21 mouse cellular contexts compared by ENCODE assay signal in genomic region chr3:138290672-138291071, GRCm38 (mm10). TPM values are rescaled to one million over a fixed set of nuclear protein-coding genes. Genes with fewer than 3 reads are reported as not detected.
DNase-seq lines count a peak whose midpoint lies in the region; ATAC-seq and TF ChIP-seq lines count a peak whose summit lies in the region.
"Had no signal": no experiment of that assay in that cellular context is flagged by ENCODE, and none has a peak within 500 bp of the region (broad histone marks: within the 10 kb centered on the region; RNA-seq: fewer than 3 reads in every experiment).

No protein-coding gene starts in this region.

- no peak overlapping the region for H3K27ac ChIP-seq in kidney, adult 2 months (ENCODE audit: insufficient read depth, low read depth, low read length)
- no peak overlapping the region for H3K27ac ChIP-seq in kidney, embryonic 14.5 days (ENCODE audit: low read depth, low read length)
- no peak overlapping the region; the same call in 1 of the 2 replicates for H3K27ac ChIP-seq in kidney, postnatal 0 days
- no peak overlapping the region for H3K27ac ChIP-seq in limb, embryonic 10.5 days
- H3K27ac ChIP-seq in midbrain, embryonic 14.5 days (replicated peaks; ENCODE audit: low read depth, low read length): no peak overlapping the region
- H3K27ac ChIP-seq: embryonic facial prominence, embryonic 13.5 days; forebrain, embryonic 12.5 days; heart, adult 2 months; hindbrain, embryonic 10.5 days; hindbrain, embryonic 14.5 days had no signal

- H3K4me1 ChIP-seq in kidney, adult 2 months (ENCODE audit: control insufficient read depth, insufficient read depth, low read length): peaks cover 9% of the 10 kb centered on the region; the same call in 1 of the 2 replicates
- H3K4me1 ChIP-seq in kidney, embryonic 14.5 days (ENCODE audit: control insufficient read depth, insufficient read depth, low read length): no peaks in the 10 kb centered on the region
- no peaks in the 10 kb centered on the region for H3K4me1 ChIP-seq in kidney, postnatal 0 days (replicated peaks; ENCODE audit: insufficient read depth, low read length)
- H3K4me1 ChIP-seq in limb, embryonic 10.5 days: no peaks in the 10 kb centered on the region
- no peaks in the 10 kb centered on the region for H3K4me1 ChIP-seq in midbrain, embryonic 14.5 days (ENCODE audit: control insufficient read depth, insufficient read depth, low read length)
- H3K4me1 ChIP-seq: embryonic facial prominence, embryonic 13.5 days; forebrain, embryonic 12.5 days; heart, embryonic 12.5 days had no signal

- H3K4me3 ChIP-seq in kidney, adult 2 months (ENCODE audit: insufficient read depth, low read depth, low read length): no peak overlapping the region
- no peak overlapping the region for H3K4me3 ChIP-seq in kidney, embryonic 14.5 days (ENCODE audit: low read length)
- no peak overlapping the region for H3K4me3 ChIP-seq in kidney, postnatal 0 days (replicated peaks; ENCODE audit: low read depth, low read length)
- H3K4me3 ChIP-seq in limb, embryonic 10.5 days: no peak overlapping the region
- no peak overlapping the region for H3K4me3 ChIP-seq in midbrain, embryonic 14.5 days (replicated peaks; ENCODE audit: low read depth, low read length)
- H3K4me3 ChIP-seq: embryonic facial prominence, embryonic 13.5 days; forebrain, embryonic 12.5 days; heart, adult 2 months; heart, embryonic 12.5 days; hindbrain, embryonic 10.5 days had no signal

- WGBS in kidney, adult 2 months: 36% methylated on average over 2 of the region's 2 CpGs
- 63% methylated on average over 2 of the region's 2 CpGs for WGBS in kidney, embryonic 14.5 days
- 59% methylated on average over 2 of the region's 2 CpGs for WGBS in kidney, postnatal 0 days
- WGBS in limb, embryonic 10.5 days: 79% methylated on average over 2 of the region's 2 CpGs
- WGBS in midbrain, embryonic 14.5 days: 48% methylated on average over 2 of the region's 2 CpGs

- peak; percentile 52; the same call in 1 of the 2 replicates for ATAC-seq in kidney, embryonic 14.5 days (ENCODE audit: low FRiP score, low TSS enrichment)
- ATAC-seq in kidney, postnatal 0 days (replicated peaks; ENCODE audit: low FRiP score, low read depth): peak; percentile 75; the same call in 1 of the 2 replicates
- ATAC-seq in midbrain, embryonic 14.5 days (ENCODE audit: low FRiP score, low TSS enrichment): no peak
- ATAC-seq: forebrain, embryonic 16.5 days had no signal

- no peak overlapping the region for H3K9ac ChIP-seq in kidney, embryonic 14.5 days (ENCODE audit: low read depth, low read length)
- H3K9ac ChIP-seq in kidney, postnatal 0 days (ENCODE audit: low read depth, low read length): no peak overlapping the region
- no peak overlapping the region for H3K9ac ChIP-seq in midbrain, embryonic 14.5 days (replicated peaks; ENCODE audit: low read length)
- H3K9ac ChIP-seq: embryonic facial prominence, embryonic 13.5 days; forebrain, embryonic 12.5 days; heart, embryonic 12.5 days; hindbrain, embryonic 14.5 days had no signal

- no peaks in the 10 kb centered on the region for H3K9me3 ChIP-seq in kidney, embryonic 14.5 days (ENCODE audit: control insufficient read depth, low read length)
- no peaks in the 10 kb centered on the region for H3K9me3 ChIP-seq in kidney, postnatal 0 days (replicated peaks; ENCODE audit: low read length)
- H3K9me3 ChIP-seq in limb, embryonic 10.5 days (replicated peaks): no peaks in the 10 kb centered on the region
- H3K9me3 ChIP-seq in midbrain, embryonic 14.5 days (ENCODE audit: control insufficient read depth, low read length): no peaks in the 10 kb centered on the region
- H3K9me3 ChIP-seq: embryonic facial prominence, embryonic 13.5 days had no signal

- H3K36me3 ChIP-seq in kidney, adult 2 months (ENCODE audit: control insufficient read depth, insufficient read depth, low read length): peaks cover 8% of the 10 kb centered on the region; the same call in 1 of the 2 replicates
- H3K36me3 ChIP-seq in kidney, embryonic 14.5 days (ENCODE audit: control insufficient read depth, insufficient read depth, low read length): no peaks in the 10 kb centered on the region
- H3K36me3 ChIP-seq in kidney, postnatal 0 days (ENCODE audit: insufficient read depth, low read length): no peaks in the 10 kb centered on the region
- H3K36me3 ChIP-seq in limb, embryonic 10.5 days: no peaks in the 10 kb centered on the region
- no peaks in the 10 kb centered on the region for H3K36me3 ChIP-seq in midbrain, embryonic 14.5 days (ENCODE audit: control insufficient read depth, insufficient read depth, low read length)
- H3K36me3 ChIP-seq: embryonic facial prominence, embryonic 13.5 days; forebrain, embryonic 12.5 days; heart, embryonic 12.5 days; hindbrain, embryonic 10.5 days had no signal

- no peak for TF ChIP-seq POLR2A in kidney, adult 2 months (IDR thresholded peaks at IDR 0.05; ENCODE audit: low read depth, low read length)

- no peak for TF ChIP-seq CTCF in kidney, adult 2 months (conservative IDR thresholded peaks at IDR 0.05; ENCODE audit: insufficient read depth, insufficient read length, low read depth, low read length)
- TF ChIP-seq CTCF in kidney, postnatal 0 days (IDR thresholded peaks at IDR 0.05; ENCODE audit: low read depth): no peak

- no peaks in the 10 kb centered on the region for H3K27me3 ChIP-seq in kidney, adult 2 months (replicated peaks; ENCODE audit: control insufficient read depth, insufficient read depth, low read length)
- H3K27me3 ChIP-seq in kidney, embryonic 14.5 days (ENCODE audit: control insufficient read depth, insufficient read depth, low read length): no peaks in the 10 kb centered on the region
- H3K27me3 ChIP-seq in kidney, postnatal 0 days (ENCODE audit: insufficient read depth, low read length): no peaks in the 10 kb centered on the region
- H3K27me3 ChIP-seq in limb, embryonic 10.5 days (ENCODE audit: low read depth, poor library complexity, severe bottlenecking): no peaks in the 10 kb centered on the region
- no peaks in the 10 kb centered on the region for H3K27me3 ChIP-seq in midbrain, embryonic 14.5 days (ENCODE audit: control insufficient read depth, insufficient read depth, low read length)
- H3K27me3 ChIP-seq: embryonic facial prominence, embryonic 13.5 days; forebrain, embryonic 12.5 days; heart, embryonic 12.5 days had no signal

- DNase-seq in kidney, adult 2 months: peak; percentile 71
- DNase-seq in kidney, adult 18-20 months: no peak
- DNase-seq in kidney, postnatal 0 days (ENCODE audit: low spot score): peak; percentile 42
- DNase-seq in limb, embryonic 10.5 days (ENCODE audit: low spot score): no peak
- no peak for DNase-seq in midbrain, embryonic 14.5 days
- no peak for DNase-seq in layer of hippocampus, adult 11-12 months (ENCODE audit: low spot score)
- DNase-seq: adrenal gland, postnatal 14 days; cerebellum, adult 18-20 months; cerebellum, adult 9-11 months; cerebellum, postnatal 36 days; gastrocnemius, postnatal 10 days; heart, adult 2 months had no signal

- no peak overlapping the region for H3K4me2 ChIP-seq in kidney, embryonic 14.5 days (replicated peaks; ENCODE audit: low read depth, low read length)
- H3K4me2 ChIP-seq in kidney, postnatal 0 days (ENCODE audit: low read length): no peak overlapping the region
- H3K4me2 ChIP-seq in midbrain, embryonic 14.5 days (ENCODE audit: low read length): no peak overlapping the region
- H3K4me2 ChIP-seq: embryonic facial prominence, embryonic 13.5 days; forebrain, embryonic 12.5 days; heart, embryonic 12.5 days; hindbrain, embryonic 14.5 days had no signal

RNA-seq across cellular contexts. Expression of gene Adh6a, which starts 22.4 kb away (rescaled TPM):
- 0.07 and 0.23 TPM in 2 replicates for polyA plus RNA-seq in kidney, adult 2 months (2012; rRNA removed)
- polyA plus RNA-seq in kidney, embryonic 14.5 days (2014; fragmentation: Nextera tagmentation; extraction: Ambion mirVana): not detected in 2 replicates
- 0.83 and 0.91 TPM in 2 replicates for polyA plus RNA-seq in kidney, postnatal 0 days (2015; fragmentation: Nextera tagmentation; extraction: Ambion mirVana)
- not detected in 2 replicates for polyA plus RNA-seq in limb, embryonic 10.5 days (2016; fragmentation: Nextera tagmentation; extraction: Ambion mirVana)
- polyA plus RNA-seq in midbrain, embryonic 14.5 days (2014; fragmentation: Nextera tagmentation; extraction: Ambion mirVana): not detected in 2 replicates
- polyA plus RNA-seq: embryonic facial prominence, embryonic 13.5 days; forebrain, embryonic 12.5 days; forebrain, embryonic 16.5 days; frontal cortex, adult 2 months; heart, adult 2 months; heart, embryonic 12.5 days; heart, embryonic 16.5 days; hindbrain, embryonic 10.5 days; hindbrain, embryonic 14.5 days had no signal

RNA-seq across cellular contexts. Expression of gene Adh1, which starts 29.9 kb away (rescaled TPM):
- 251 and 256 TPM in 2 replicates for polyA plus RNA-seq in kidney, adult 2 months (2012; rRNA removed)
- polyA plus RNA-seq in kidney, embryonic 14.5 days (2014; fragmentation: Nextera tagmentation; extraction: Ambion mirVana): 18.6 and 20.4 TPM in 2 replicates
- 147 and 160 TPM in 2 replicates for polyA plus RNA-seq in kidney, postnatal 0 days (2015; fragmentation: Nextera tagmentation; extraction: Ambion mirVana)
- 2.5 and 3.3 TPM in 2 replicates for polyA plus RNA-seq in limb, embryonic 10.5 days (2016; fragmentation: Nextera tagmentation; extraction: Ambion mirVana)
- 0.32 and 0.51 TPM in 2 replicates for polyA plus RNA-seq in midbrain, embryonic 14.5 days (2014; fragmentation: Nextera tagmentation; extraction: Ambion mirVana)

RNA-seq across cellular contexts. Expression of gene Adh6b, which starts 50.9 kb away (rescaled TPM):
- 0.05 and 0.11 TPM in 2 replicates for polyA plus RNA-seq in kidney, adult 2 months (2012; rRNA removed)
- polyA plus RNA-seq in kidney, embryonic 14.5 days (2014; fragmentation: Nextera tagmentation; extraction: Ambion mirVana): 0.14 and 0.46 TPM in 2 replicates
- 0.54 and 0.75 TPM in 2 replicates for polyA plus RNA-seq in kidney, postnatal 0 days (2015; fragmentation: Nextera tagmentation; extraction: Ambion mirVana)
- polyA plus RNA-seq in limb, embryonic 10.5 days (2016; fragmentation: Nextera tagmentation; extraction: Ambion mirVana): 0.81 and 1.2 TPM in 2 replicates
- 0.12 TPM in 1 of 2 replicates, not detected in the other for polyA plus RNA-seq in midbrain, embryonic 14.5 days (2014; fragmentation: Nextera tagmentation; extraction: Ambion mirVana)
- polyA plus RNA-seq: forebrain, embryonic 16.5 days; frontal cortex, adult 2 months had no signal

Comparison
In these comparisons a context has a peak if more than half of its experiments do, and no peak if none do; other contexts are left out.
1. DNase-seq: peak in kidney, adult 2 months (single experiment) and kidney, postnatal 0 days (single experiment); none in kidney, adult 18-20 months (single experiment), limb, embryonic 10.5 days (single experiment), midbrain, embryonic 14.5 days (single experiment) and layer of hippocampus, adult 11-12 months (single experiment).